Mouse (Mus musculus): ENCODE data around the gene Ube2k.

Ube2k gene

DNA sequence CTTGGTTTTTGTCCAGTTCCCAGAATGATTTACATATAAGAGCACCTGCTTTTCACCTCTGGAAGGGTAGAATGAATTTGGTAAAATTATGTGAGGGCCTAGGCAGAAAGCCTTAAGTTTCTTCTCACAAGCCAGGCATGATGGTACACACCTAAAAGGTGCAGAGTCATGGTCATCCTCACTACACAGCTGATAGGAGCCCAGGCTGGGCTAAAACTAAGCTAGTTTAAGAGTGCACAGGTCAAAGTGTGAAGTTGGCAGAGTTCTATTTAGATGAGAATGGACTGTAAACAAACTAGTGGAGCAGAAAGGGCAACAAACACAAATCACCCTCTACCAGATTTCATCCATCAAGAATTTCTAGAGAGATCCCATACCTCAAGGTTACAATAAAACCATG, 87.3 kb downstream of the Ube2k start:
- no peak for DNase-seq (ENCODE audit: low read depth, low spot score)

GRCm38 (mm10) chr5:65638896-65639295, 101.9 kb downstream of the Ube2k start:
- no peak for DNase-seq (ENCODE audit: low read depth, low spot score)

Measured in R1 (cell line).